In genomic region chr16:16854836-16855235, GRCm38 (mm10) we compare ENCODE assay signal across 8 mouse cellular contexts. TPM values are rescaled to one million over a fixed set of nuclear protein-coding genes. Genes with fewer than 3 reads are reported as not detected.
DNase-seq lines count a peak whose midpoint lies in the region; ATAC-seq and TF ChIP-seq lines count a peak whose summit lies in the region.

No protein-coding gene starts in this region.

- H3K4me2 ChIP-seq in kidney, postnatal 0 days (ENCODE audit: low read length) = no peak overlapping the region

- no peak overlapping the region for H3K4me3 ChIP-seq in kidney, postnatal 0 days (replicated peaks; ENCODE audit: low read depth, low read length)

- TF ChIP-seq CTCF in kidney, postnatal 0 days (IDR thresholded peaks at IDR 0.05; ENCODE audit: low read depth) = peak; percentile 77

- no peaks in the 10 kb centered on the region for H3K36me3 ChIP-seq in kidney, postnatal 0 days (ENCODE audit: insufficient read depth, low read length)

- ATAC-seq in kidney, postnatal 0 days (replicated peaks; ENCODE audit: low FRiP score, low read depth) = no peak

- 31% methylated on average over 6 of the region's 6 CpGs for WGBS in kidney, postnatal 0 days

- H3K9ac ChIP-seq in kidney, postnatal 0 days (ENCODE audit: low read depth, low read length) = no peak overlapping the region

- no peaks in the 10 kb centered on the region for H3K27me3 ChIP-seq in kidney, postnatal 0 days (ENCODE audit: insufficient read depth, low read length)

- H3K9me3 ChIP-seq in kidney, postnatal 0 days (replicated peaks; ENCODE audit: low read length) = no peaks in the 10 kb centered on the region

- DNase-seq in cerebellum, postnatal 10 days = peak; percentile 27 to 31
- no peak for DNase-seq in cerebellum, adult 8-10 months
- peak; percentile 41 to 50 for DNase-seq in right cerebral cortex, adult 2 months (ENCODE audit: low spot score in 2 of 2)
- DNase-seq in right cerebral cortex, postnatal 36 days (ENCODE audit: low spot score in 2 of 2) = no peak
- DNase-seq in embryo, embryonic 11 days = peak; percentile 44
- peak; percentile 61 for DNase-seq in kidney, postnatal 0 days (ENCODE audit: low spot score)
- DNase-seq in lung, postnatal 25 days (ENCODE audit: low spot score) = peak; percentile 70
- peak; percentile 56 to 82 for DNase-seq in thymus, postnatal 10 days (ENCODE audit: low spot score in 2 of 2)

- H3K4me1 ChIP-seq in kidney, postnatal 0 days (replicated peaks; ENCODE audit: insufficient read depth, low read length) = no peaks in the 10 kb centered on the region

- H3K27ac ChIP-seq in kidney, postnatal 0 days = no peak overlapping the region

RNA-seq across cellular contexts. Expression of gene Igll1, which starts 8.9 kb away (rescaled TPM):
- polyA plus RNA-seq in kidney, postnatal 0 days (2015; fragmentation: Nextera tagmentation; extraction: Ambion mirVana) = 0.24 and 0.32 TPM in 2 replicates

RNA-seq across cellular contexts. Expression of gene Top3b, which starts 15.7 kb away (rescaled TPM):
- 66.4 and 68.0 TPM in 2 replicates for polyA plus RNA-seq in kidney, postnatal 0 days (2015; fragmentation: Nextera tagmentation; extraction: Ambion mirVana)

RNA-seq across cellular contexts. Expression of gene Vpreb1, which starts 15.8 kb away (rescaled TPM):
- polyA plus RNA-seq in kidney, postnatal 0 days (2015; fragmentation: Nextera tagmentation; extraction: Ambion mirVana) = 2.1 and 2.5 TPM in 2 replicates

RNA-seq across cellular contexts. Expression of gene Spag6l, which starts 25.6 kb away (rescaled TPM):
- polyA plus RNA-seq in kidney, postnatal 0 days (2015; fragmentation: Nextera tagmentation; extraction: Ambion mirVana) = 1.1 and 1.5 TPM in 2 replicates

RNA-seq across cellular contexts. Expression of gene Ppm1f, which starts 41.4 kb away (rescaled TPM):
- 15.1 and 17.4 TPM in 2 replicates for polyA plus RNA-seq in kidney, postnatal 0 days (2015; fragmentation: Nextera tagmentation; extraction: Ambion mirVana)

Comparison
In these comparisons a context has a peak if more than half of its experiments do, and no peak if none do; other contexts are left out.
1. DNase-seq: peak in cerebellum, postnatal 10 days (2 of 2), right cerebral cortex, adult 2 months (2 of 2), embryo, embryonic 11 days (single experiment), kidney, postnatal 0 days (single experiment), lung, postnatal 25 days (single experiment) and thymus, postnatal 10 days (2 of 2); none in cerebellum, adult 8-10 months (single experiment) and right cerebral cortex, postnatal 36 days (0 of 2).